Mouse (Mus musculus): ENCODE results near the gene Pou1f1. TPM values are rescaled to one million over a fixed set of nuclear protein-coding genes. Genes with fewer than 3 reads are reported as not detected.

Gene Pou1f1
- polyA plus RNA-seq, 1 experiment from 2014 or later = not detected

GRCm38 (mm10) chr16:65568853-65569252 lies 48.5 kb downstream of the Pou1f1 start:
- WGBS = 87% methylated on average over 4 of the region's 4 CpGs
- H3K4me3 ChIP-seq (replicated peaks) = no peak overlapping the region
- ATAC-seq = no peak
- no peak overlapping the region for H3K27ac ChIP-seq
- H3K36me3 ChIP-seq = no peaks in the 10 kb centered on the region
- H3K4me1 ChIP-seq (replicated peaks) = no peaks in the 10 kb centered on the region
- H3K9ac ChIP-seq (replicated peaks) = no peak overlapping the region
- no peaks in the 10 kb centered on the region for H3K9me3 ChIP-seq
- H3K27me3 ChIP-seq = no peaks in the 10 kb centered on the region
- no peak overlapping the region for H3K4me2 ChIP-seq (replicated peaks)

GRCm38 (mm10) chr16:65577298-65578029 lies 57.2 kb downstream of the Pou1f1 start:
- Histone ChIP-seq H3K9me3 (no peaks in the 10 kb centered on the region), H3K9ac (replicated peaks) (no peak overlapping the region), H3K27ac (no peak overlapping the region), H3K27me3 (no peaks in the 10 kb centered on the region), H3K36me3 (no peaks in the 10 kb centered on the region), H3K4me1 (replicated peaks) (no peaks in the 10 kb centered on the region), H3K4me3 (replicated peaks) (no peak overlapping the region), H3K4me2 (replicated peaks) (no peak overlapping the region)
- WGBS = 42% methylated on average over 6 of the region's 6 CpGs
- no peak for ATAC-seq

Other genes with a start within 250 kb of the Pou1f1 start
- 44.4 and 45.7 TPM in 2 replicates for gene Chmp2b, start 42.2 kb downstream of the Pou1f1 start, polyA plus RNA-seq (2015; fragmentation: Nextera tagmentation; extraction: Ambion mirVana)

Measured in midbrain, embryonic 13.5 days (tissue).